Mouse (Mus musculus) cerebellum, adult (tissue): ENCODE measurements around the gene Pcca.

Experiments used
- ATAC-seq: cut with Nextera tagmentation; 2 replicates; pipeline ENCODE4 v1.9.2; 2017; ENCODE audit warnings: mild to moderate bottlenecking, moderate library complexity, mixed read lengths; ENCODE audit not compliant: insufficient number of reproducible peaks, low FRiP score, low TSS enrichment

The Pcca gene

DNA sequence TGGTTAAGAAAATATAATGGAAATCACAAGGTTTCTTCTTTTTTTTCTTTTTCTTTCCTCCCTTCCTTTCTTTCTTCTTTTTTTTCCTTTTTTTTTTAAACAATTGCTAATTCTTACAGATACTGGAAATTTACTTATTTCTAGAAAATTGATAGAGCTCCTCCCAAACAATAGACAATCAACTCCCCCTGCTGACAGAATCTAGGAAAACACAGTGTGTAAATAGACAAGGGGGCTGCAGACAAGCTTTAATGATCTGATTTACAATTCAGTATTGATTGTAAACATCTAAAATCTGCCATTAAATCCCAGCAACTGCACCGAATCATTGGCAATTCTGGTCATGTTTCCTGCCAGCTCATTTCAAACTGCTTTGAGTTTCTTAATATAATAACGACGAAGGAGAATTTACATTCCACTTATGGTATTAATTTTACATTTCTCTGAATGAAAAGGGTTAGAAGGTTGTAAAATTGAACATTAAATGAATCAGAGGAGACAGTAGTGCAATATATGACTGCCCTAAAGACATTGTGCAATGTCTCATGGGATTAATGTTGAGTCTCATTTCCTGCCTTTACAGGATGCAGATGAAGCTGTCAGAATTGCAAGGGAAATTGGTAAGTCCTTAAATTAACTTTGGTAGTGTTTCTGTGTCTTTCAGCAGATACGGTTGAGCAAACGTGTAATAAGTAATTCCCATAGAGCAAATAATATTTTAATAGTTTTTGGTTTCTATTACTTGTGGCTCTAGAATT, 103.9 kb downstream of the Pcca start:
- no peak for ATAC-seq

GRCm38 (mm10) chr14:122639168-122639720, 105.1 kb downstream of the Pcca start:
- ATAC-seq, result no peak

- no peak for ATAC-seq
Measured at GRCm38 (mm10) chr14:122642432-122642831, 108.3 kb downstream of the Pcca start.

GRCm38 (mm10) chr14:122648214-122648613, 114.1 kb downstream of the Pcca start:
- ATAC-seq, result no peak

DNA sequence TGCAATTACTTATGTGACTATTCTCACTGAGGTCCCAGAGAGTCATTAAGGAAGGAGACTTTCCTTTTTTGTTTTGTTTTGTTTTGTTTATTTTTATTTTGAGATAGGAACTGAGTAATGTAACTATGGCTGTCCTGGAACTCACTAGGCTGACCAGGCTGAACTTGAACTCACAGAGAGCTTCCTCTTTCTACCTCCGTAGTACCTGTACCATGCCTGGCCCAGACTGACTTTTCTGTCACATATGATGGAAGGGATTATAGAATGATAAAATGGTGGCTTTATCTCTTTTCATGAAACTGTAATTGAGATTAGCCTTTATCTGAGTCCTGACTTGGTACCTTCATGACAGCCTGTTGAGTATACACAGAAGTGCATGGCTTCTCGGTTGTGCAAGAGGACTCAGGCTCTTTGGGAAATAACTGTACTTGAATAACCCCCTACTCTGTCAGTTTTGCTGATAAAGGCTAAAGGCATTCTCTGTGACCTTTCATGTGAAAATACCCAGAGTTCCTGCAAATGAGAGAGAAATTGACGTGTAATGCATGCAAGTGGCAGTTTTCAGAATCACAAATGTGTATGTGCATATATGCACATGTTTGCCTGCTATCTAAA, 115.3 kb downstream of the Pcca start:
- ATAC-seq, result no peak

DNA sequence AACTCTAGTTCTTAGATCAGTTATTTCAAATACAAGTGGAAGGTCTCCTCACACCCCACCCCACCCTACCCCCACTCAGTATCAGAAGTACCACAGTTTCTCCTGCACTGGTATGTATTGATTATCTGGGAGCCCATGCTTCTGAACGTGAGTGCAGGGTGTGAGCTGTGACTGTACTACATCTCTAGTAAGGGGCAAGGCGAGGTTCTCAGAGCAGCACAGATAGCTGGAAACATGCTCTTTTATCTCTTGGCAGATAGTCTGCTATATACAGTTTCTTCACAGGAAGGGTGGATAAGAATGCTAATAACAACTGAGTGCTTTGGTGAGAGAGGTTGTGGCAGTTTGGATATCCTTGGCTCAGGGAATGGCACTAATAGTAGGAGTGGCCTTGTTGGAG, 117.6 kb downstream of the Pcca start:
- ATAC-seq, result no peak

DNA sequence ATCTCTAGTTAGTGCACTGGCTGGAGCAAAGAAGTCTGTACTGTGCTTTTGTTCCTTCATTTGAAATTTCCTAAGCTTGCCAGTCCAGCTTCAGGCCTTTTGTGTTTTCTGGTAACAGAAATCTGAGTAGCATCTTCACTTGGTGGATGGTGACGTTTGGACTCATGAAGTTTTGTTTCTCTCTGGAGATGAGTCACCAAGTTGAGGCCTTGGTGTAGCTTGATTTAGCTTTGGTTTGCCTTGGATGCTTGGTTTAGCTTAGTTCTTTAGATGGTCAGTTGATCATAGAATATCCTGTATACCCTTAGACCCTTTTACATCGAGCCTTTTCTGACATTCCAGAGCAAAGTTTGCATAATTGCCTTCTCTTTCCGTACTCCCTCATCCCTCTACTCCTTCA, 141.5 kb downstream of the Pcca start:
- no peak for ATAC-seq

DNA sequence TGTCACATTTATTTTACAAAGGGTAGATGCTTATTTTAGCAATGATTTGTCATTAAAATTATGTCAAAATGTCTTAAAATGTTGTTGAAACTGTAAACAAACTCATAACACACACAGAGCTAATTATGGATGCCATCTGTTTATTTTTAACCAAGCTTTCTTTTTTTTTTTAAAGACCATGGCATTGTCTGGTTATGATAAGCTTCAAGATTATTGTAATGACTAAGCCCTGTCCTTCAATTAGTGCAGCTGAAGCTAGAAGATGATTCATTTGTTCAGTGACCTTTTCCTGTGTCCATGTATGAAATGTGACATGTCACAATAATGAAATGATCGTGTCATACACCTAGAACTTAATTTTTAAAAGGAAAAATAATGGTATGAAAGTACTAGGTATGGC, 149.5 kb downstream of the Pcca start:
- ATAC-seq, result no peak

GRCm38 (mm10) chr14:122684250-122684649, 150.1 kb downstream of the Pcca start:
- peak; percentile 80 for ATAC-seq

GRCm38 (mm10) chr14:122684811-122685210, 150.7 kb downstream of the Pcca start:
- no peak for ATAC-seq

- no peak for ATAC-seq
Measured at GRCm38 (mm10) chr14:122687398-122687797, 153.3 kb downstream of the Pcca start.

GRCm38 (mm10) chr14:122688378-122688777, 154.3 kb downstream of the Pcca start:
- no peak for ATAC-seq

DNA sequence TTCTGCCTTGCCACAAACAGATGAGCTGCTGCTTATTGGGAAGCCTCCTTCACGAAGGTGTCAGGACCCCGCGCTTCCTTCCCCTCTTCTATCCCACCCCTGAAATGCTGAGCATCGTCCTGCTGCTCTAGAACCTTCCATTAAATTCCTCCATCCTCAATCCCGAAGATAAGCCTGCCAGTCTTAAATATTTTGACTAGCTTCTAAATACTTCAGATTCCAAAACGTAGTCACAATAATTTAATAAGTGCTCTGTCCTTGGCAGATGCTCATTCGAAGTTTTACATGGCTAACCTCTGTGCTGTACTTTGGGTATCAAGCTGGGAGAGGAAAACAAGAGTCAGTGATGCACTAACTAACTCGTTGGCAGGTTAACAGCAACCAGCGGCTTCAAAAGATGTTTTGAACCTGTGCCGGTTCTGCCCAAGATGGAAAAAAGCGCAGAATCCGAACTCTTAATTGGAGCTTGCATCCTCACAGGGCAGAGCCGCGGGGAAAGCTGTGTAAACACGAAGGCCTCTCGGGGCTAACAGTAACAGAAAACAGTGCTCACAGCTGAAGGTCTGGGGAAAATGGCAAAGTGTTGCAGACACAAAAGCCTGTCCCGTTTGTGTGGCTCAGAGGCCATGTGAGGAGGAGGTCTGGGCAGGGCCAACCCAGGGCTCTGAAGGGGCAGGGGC, 155.2 kb downstream of the Pcca start:
- ATAC-seq, result no peak

DNA sequence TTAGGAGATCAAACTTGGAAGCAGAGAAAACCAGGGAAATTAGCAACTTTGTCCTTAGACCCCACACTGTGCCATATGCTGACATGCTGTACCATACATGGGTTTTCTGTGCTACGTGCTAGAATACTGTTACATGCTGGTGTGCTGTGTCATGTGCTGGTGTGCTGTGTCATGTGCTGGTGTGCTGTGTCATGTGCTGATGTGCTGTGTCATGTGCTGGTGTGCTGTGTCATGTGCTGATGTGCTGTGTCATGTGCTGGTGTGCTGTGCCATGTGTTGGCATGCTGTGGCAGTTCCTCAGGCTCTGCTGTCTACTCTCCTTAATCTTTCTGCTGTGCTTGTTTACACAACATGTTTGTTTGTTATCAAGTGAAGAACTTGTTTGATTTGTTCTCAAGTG, 157.4 kb downstream of the Pcca start:
- ATAC-seq, result no peak

DNA sequence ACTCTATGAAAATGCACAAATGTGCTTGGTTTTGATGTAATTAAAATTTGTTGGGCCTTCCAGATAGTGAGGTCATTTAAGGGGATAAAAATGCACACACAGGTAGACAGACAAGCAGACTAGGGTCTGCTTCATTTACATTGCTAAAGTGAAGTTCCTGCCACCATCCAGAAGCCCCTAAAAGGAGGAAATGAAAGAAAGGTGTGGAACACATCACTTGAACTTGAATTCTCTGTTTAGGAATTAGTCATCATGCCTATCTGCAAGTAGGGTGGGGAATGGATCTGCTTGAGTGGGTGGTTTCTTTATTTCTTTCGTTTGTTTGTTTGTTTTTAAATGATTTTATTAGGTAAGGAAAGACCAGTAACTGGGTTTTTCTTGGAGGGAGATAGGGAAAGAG, 166.2 kb downstream of the Pcca start:
- no peak for ATAC-seq

- no peak for ATAC-seq
Measured at GRCm38 (mm10) chr14:122713793-122714192, 179.7 kb downstream of the Pcca start.

- ATAC-seq, result no peak
Measured at GRCm38 (mm10) chr14:122714911-122715310, 180.8 kb downstream of the Pcca start.

DNA sequence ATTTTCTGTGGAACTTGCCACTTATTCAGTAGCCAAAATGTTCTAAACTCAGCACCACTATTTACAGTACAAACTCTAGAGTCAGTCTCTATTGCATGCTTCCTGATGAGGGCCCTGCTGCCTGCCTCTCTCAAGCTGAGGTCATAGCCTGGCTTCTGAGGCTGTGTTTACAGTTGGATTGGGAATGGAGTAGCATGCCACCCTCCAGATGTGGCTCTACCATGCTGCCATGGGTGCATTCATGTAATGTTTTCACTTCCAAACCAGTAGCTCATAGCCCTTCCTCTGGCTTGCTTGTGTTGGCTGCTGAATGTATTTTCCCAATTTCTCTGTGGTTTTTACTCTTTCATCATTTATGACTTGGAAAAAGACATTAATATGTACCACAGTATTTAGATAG, 181.9 kb downstream of the Pcca start:
- no peak for ATAC-seq

GRCm38 (mm10) chr14:122719496-122720080, 185.5 kb downstream of the Pcca start:
- no peak for ATAC-seq

- ATAC-seq, result no peak
Measured at GRCm38 (mm10) chr14:122720989-122721388, 186.9 kb downstream of the Pcca start.

DNA sequence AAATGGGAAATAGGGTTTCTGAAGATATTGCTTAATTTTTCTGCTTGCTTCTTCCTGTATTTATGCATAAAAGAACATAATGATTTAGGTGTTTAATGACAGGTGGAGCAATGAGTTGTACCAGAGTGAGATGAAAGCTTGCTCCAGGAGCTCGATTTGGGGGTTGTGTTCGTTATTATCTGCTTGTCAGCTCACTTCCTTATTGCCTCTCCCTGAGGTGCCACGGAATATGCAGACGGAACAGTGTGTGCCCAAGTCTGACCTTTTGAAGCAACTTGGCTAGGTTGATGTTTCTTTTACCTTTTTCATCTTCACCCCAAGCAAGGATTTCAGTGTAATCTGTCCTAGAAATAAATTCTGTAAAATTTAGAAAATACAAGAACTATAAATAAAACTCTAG, 187.6 kb downstream of the Pcca start:
- ATAC-seq, result no peak
